Mouse (Mus musculus): ENCODE data around the gene Tekt3.

DNA sequence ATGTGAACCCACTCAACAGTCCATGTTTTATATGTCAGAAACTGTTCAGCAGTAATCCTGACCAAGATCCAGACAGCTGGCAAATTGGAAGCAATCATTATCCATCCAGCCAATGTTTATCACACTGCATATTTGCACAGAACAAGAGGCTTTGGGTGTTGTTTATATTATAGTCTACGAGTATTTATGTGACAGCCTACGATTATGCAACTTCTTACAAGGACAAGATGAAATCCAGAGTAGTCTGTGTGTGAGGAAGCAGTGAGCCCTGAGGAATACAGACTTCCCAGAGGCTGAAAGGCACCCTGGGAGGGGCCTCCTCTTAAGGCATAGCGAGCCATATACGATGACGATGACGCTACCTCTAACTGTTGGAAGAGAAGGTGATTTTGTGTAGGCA is 36.0 kb upstream of the Tekt3 start:
- TF ChIP-seq POLR2A (IDR thresholded peaks at IDR 0.05; ENCODE audit: insufficient read length, low read depth) (no peak), USF1 (IDR thresholded peaks at IDR 0.05; ENCODE audit: low read depth) (no peak), POLR2AphosphoS2 (IDR thresholded peaks at IDR 0.05; ENCODE audit: insufficient read length, low read depth) (no peak), E2F4 (IDR thresholded peaks at IDR 0.05; ENCODE audit: insufficient read depth) (no peak), MAX (IDR thresholded peaks at IDR 0.05; ENCODE audit: low read depth) (no peak), MYOD1 (IDR thresholded peaks at IDR 0.05; ENCODE audit: control insufficient read depth in 1 of 3, insufficient read length in 2 of 3, low read depth in 2 of 3) (no peak), TCF12 (IDR thresholded peaks at IDR 0.05; ENCODE audit: insufficient read depth, poor library complexity, severe bottlenecking) (no peak), MYOG (IDR thresholded peaks at IDR 0.05; ENCODE audit: control insufficient read depth in 1 of 3, insufficient read depth in 1 of 3, insufficient read length in 2 of 3, low read depth in 2 of 3) (no peak), TCF3 (IDR thresholded peaks at IDR 0.05; ENCODE audit: insufficient read length, low read depth) (no peak), SRF (IDR thresholded peaks at IDR 0.05; ENCODE audit: control insufficient read depth, insufficient read length, low read depth) (no peak), REST (IDR thresholded peaks at IDR 0.05; ENCODE audit: insufficient read depth, insufficient read length) (no peak)
